Mouse (Mus musculus): Measurements from ENCODE around the gene Agrp.
A peak's percentile ranks its signal among the peaks of the same experiment; 100 is the strongest.

GRCm38 (mm10) chr8:105594451-105595242, 42.5 kb downstream of the Agrp start:
- no peak for TF ChIP-seq TCF12 (IDR thresholded peaks at IDR 0.05; ENCODE audit: insufficient read depth, poor library complexity, severe bottlenecking)
- peak; percentile 8 for TF ChIP-seq POLR2A (IDR thresholded peaks at IDR 0.05; ENCODE audit: insufficient read length, low read depth)
- TF ChIP-seq CEBPB (IDR thresholded peaks at IDR 0.05; ENCODE audit: insufficient read depth, poor library complexity, severe bottlenecking), result no peak
- no peak for TF ChIP-seq USF1 (IDR thresholded peaks at IDR 0.05; ENCODE audit: low read depth)
- TF ChIP-seq E2F4 (IDR thresholded peaks at IDR 0.05; ENCODE audit: insufficient read depth), result no peak
- no peak for TF ChIP-seq MYOG (IDR thresholded peaks at IDR 0.05; ENCODE audit: control insufficient read depth in 1 of 3, insufficient read depth in 1 of 3, insufficient read length in 2 of 3, low read depth in 2 of 3)
- no peak for TF ChIP-seq MYOD1 (IDR thresholded peaks at IDR 0.05; ENCODE audit: control insufficient read depth in 1 of 3, insufficient read length in 2 of 3, low read depth in 2 of 3)
- TF ChIP-seq MAX (IDR thresholded peaks at IDR 0.05; ENCODE audit: low read depth), result no peak
- TF ChIP-seq SRF (IDR thresholded peaks at IDR 0.05; ENCODE audit: control insufficient read depth, insufficient read length, low read depth), result no peak
